Mouse (Mus musculus) myocyte (in vitro differentiated cells): ENCODE measurements around the gene Smarcc1. TPM values are rescaled to one million over a fixed set of nuclear protein-coding genes. Genes with fewer than 3 reads are reported as not detected.

Source experiments
- H3K27me3 ChIP-seq: one replicate; pipeline ENCODE4 v1.6.1; 2011; ENCODE audit not compliant: control insufficient read depth, insufficient read depth, insufficient read length
- H3K36me3 ChIP-seq: one replicate; pipeline ENCODE4 v1.6.1; 2011; ENCODE audit not compliant: control insufficient read depth, insufficient read depth
- H3K4me2 ChIP-seq: one replicate; pipeline ENCODE4 v1.6.1; 2011; ENCODE audit warnings: low read depth, control low read depth
- H3K4me3 ChIP-seq: one replicate; pipeline ENCODE4 v1.5.1; 2011; ENCODE audit warnings: mild to moderate bottlenecking, control low read depth, moderate library complexity
- H3K79me2 ChIP-seq: one replicate; pipeline ENCODE4 v1.6.1; 2011; ENCODE audit not compliant: control insufficient read depth, insufficient read depth
- H3ac ChIP-seq: one replicate; pipeline ENCODE4 v1.6.1; 2011; ENCODE audit not compliant: control insufficient read depth, insufficient read length
- CEBPB ChIP-seq: IDR thresholded peaks from 2 replicates; pipeline ENCODE4 v1.6.1; 2011; ENCODE audit warnings: mild to moderate bottlenecking, moderate library complexity; ENCODE audit not compliant: poor library complexity, insufficient read depth, severe bottlenecking
- E2F4 ChIP-seq: IDR thresholded peaks from one replicate; pipeline ENCODE4 v1.6.1; 2011; ENCODE audit warnings: mild to moderate bottlenecking, control low read depth, moderate library complexity; ENCODE audit not compliant: insufficient read depth
- MAX ChIP-seq: IDR thresholded peaks from one replicate; pipeline ENCODE4 v1.6.1; 2011; ENCODE audit warnings: low read depth, mild to moderate bottlenecking, control low read depth
- MYOD1 ChIP-seq, 3 experiments: IDR thresholded peaks; one replicate each; pipeline ENCODE4 v1.6.1; 2011; ENCODE audit warnings: control low read depth in 2 of 3, low read depth in 2 of 3, mild to moderate bottlenecking in 2 of 3, moderate library complexity in 1 of 3; ENCODE audit not compliant: insufficient read length in 2 of 3, control insufficient read depth in 1 of 3
- MYOG ChIP-seq, 3 experiments: IDR thresholded peaks; one replicate each; pipeline ENCODE4 v1.6.1; 2011; ENCODE audit warnings: control low read depth in 2 of 3, low read depth in 2 of 3, mild to moderate bottlenecking in 2 of 3; ENCODE audit not compliant: insufficient read length in 2 of 3, control insufficient read depth in 1 of 3, insufficient read depth in 1 of 3
- POLR2A ChIP-seq: IDR thresholded peaks from one replicate; pipeline ENCODE4 v1.6.1; 2011; ENCODE audit warnings: low read depth, mild to moderate bottlenecking, control low read depth, moderate library complexity; ENCODE audit not compliant: insufficient read length
- POLR2AphosphoS2 ChIP-seq: IDR thresholded peaks from one replicate; pipeline ENCODE4 v1.6.1; 2011; ENCODE audit warnings: low read depth, control low read depth; ENCODE audit not compliant: insufficient read length
- REST ChIP-seq: IDR thresholded peaks from one replicate; pipeline ENCODE4 v1.6.1; 2011; ENCODE audit warnings: mild to moderate bottlenecking, control low read depth, moderate library complexity; ENCODE audit not compliant: insufficient read depth, insufficient read length
- SRF ChIP-seq: IDR thresholded peaks from one replicate; pipeline ENCODE4 v1.6.1; 2011; ENCODE audit warnings: low read depth; ENCODE audit not compliant: control insufficient read depth, insufficient read length
- TCF12 ChIP-seq: IDR thresholded peaks from one replicate; pipeline ENCODE4 v1.6.1; 2011; ENCODE audit warnings: mild to moderate bottlenecking, control low read depth; ENCODE audit not compliant: poor library complexity, insufficient read depth, severe bottlenecking
- TCF3 ChIP-seq: IDR thresholded peaks from one replicate; pipeline ENCODE4 v1.6.1; 2011; ENCODE audit warnings: low read depth, control low read depth; ENCODE audit not compliant: insufficient read length
- USF1 ChIP-seq: IDR thresholded peaks from one replicate; pipeline ENCODE4 v1.6.1; 2011; ENCODE audit warnings: low read depth, mild to moderate bottlenecking, control low read depth, moderate library complexity
- polyA plus RNA-seq: library from polyadenylated mRNA; unstranded; fragments of >200 nt; fragmentation: generic; extraction: Trizol; gene quantifications from one replicate; pipeline ENCODE4 v1.2.1, GENCODE M21; 2012; ENCODE audit warnings: missing spikeins

Smarcc1 gene
- polyA plus RNA-seq, 1 experiment, result 29.5 TPM

- Histone ChIP-seq H3K79me2 (no peaks in the 10 kb centered on the region), H3K4me2 (no peak overlapping the region), H3K27me3 (peaks cover 10% of the 10 kb centered on the region), H3ac (no peak overlapping the region), H3K4me3 (no peak overlapping the region), H3K36me3 (no peaks in the 10 kb centered on the region)
- no peak for TF ChIP-seq POLR2A
- TF ChIP-seq E2F4, result no peak
- TF ChIP-seq TCF12, result no peak
Observed at GRCm38 (mm10) chr9:110275882-110276281, 158.4 kb downstream of the Smarcc1 start.

GRCm38 (mm10) chr9:110277431-110277881, 159.9 kb downstream of the Smarcc1 start:
- Histone ChIP-seq H3K27me3 (peaks cover 10% of the 10 kb centered on the region), H3ac (no peak overlapping the region), H3K36me3 (no peaks in the 10 kb centered on the region), H3K4me2 (no peak overlapping the region), H3K79me2 (no peaks in the 10 kb centered on the region), H3K4me3 (no peak overlapping the region)
- no peak for TF ChIP-seq TCF12

DNA sequence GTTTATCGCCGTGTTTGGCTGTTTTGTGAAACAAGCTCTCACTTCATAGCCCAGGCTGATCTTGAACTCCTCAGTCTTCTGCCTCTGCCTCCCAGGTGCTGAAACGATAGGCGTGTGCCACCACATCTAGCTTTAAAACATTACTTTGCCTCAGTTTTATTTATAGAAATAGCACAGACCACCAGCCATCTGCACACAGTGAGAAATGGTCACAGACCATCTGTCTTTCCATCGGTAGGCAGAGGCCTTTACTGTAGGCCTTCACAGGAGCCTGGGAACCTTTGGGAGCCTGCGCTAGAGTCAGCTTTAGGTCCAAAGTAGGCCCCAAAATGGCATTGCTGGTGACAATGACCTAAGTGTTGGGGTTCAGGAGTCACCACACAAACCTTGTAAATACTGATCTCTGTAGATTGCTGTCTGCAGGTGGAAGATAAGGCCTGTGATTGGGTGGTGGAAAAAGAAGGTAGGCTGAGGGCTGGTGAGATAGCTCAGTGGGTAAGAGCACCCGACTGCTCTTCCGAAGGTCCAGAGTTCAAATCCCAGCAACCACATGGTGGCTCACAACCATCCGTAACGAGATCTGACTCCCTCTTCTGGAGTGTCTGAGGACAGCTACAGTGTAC, 166.7 kb downstream of the Smarcc1 start:
- H3K27me3 ChIP-seq, result peaks cover 9% of the 10 kb centered on the region
- H3ac ChIP-seq, result no peak overlapping the region
- no peaks in the 10 kb centered on the region for H3K36me3 ChIP-seq
- no peak overlapping the region for H3K4me3 ChIP-seq
- TF ChIP-seq USF1, result no peak
- TF ChIP-seq REST, result no peak
- no peak for TF ChIP-seq POLR2AphosphoS2
- no peak for TF ChIP-seq MAX
- TF ChIP-seq SRF, result no peak
- no peak for TF ChIP-seq MYOD1 (IDR thresholded peaks at IDR 0.05; ENCODE audit: control insufficient read depth in 1 of 3, insufficient read length in 2 of 3, low read depth in 2 of 3)
- TF ChIP-seq TCF3, result no peak
- no peak for TF ChIP-seq CEBPB
- no peak for TF ChIP-seq POLR2A
- no peak for TF ChIP-seq E2F4
- no peak for TF ChIP-seq TCF12
- no peak for TF ChIP-seq MYOG (IDR thresholded peaks at IDR 0.05; ENCODE audit: control insufficient read depth in 1 of 3, insufficient read depth in 1 of 3, insufficient read length in 2 of 3, low read depth in 2 of 3)
- H3K79me2 ChIP-seq, result no peaks in the 10 kb centered on the region
- no peak overlapping the region for H3K4me2 ChIP-seq

- peaks cover 5% of the 10 kb centered on the region for H3K27me3 ChIP-seq
- H3K4me2 ChIP-seq, result no peak overlapping the region
- H3K36me3 ChIP-seq, result no peaks in the 10 kb centered on the region
- H3K4me3 ChIP-seq, result no peak overlapping the region
- H3ac ChIP-seq, result no peak overlapping the region
- TF ChIP-seq TCF12, result no peak
- TF ChIP-seq TCF3, result no peak
- no peak for TF ChIP-seq POLR2A
- TF ChIP-seq MYOG (IDR thresholded peaks at IDR 0.05; ENCODE audit: control insufficient read depth in 1 of 3, insufficient read depth in 1 of 3, insufficient read length in 2 of 3, low read depth in 2 of 3), result no peak
- no peak for TF ChIP-seq MAX
- H3K79me2 ChIP-seq, result no peaks in the 10 kb centered on the region
Observed at GRCm38 (mm10) chr9:110287321-110287924, 169.9 kb downstream of the Smarcc1 start.

Other genes with a start within 250 kb of the Smarcc1 start
- 6.1 TPM for gene Cdc25a, start 242.1 kb upstream of the Smarcc1 start, polyA plus RNA-seq
- 246 TPM for gene Map4, start 186.2 kb upstream of the Smarcc1 start, polyA plus RNA-seq
- gene Dhx30, start 122 bp downstream of the Smarcc1 start, polyA plus RNA-seq, result 79.1 TPM
- 0.24 TPM for gene Cspg5, start 126.1 kb downstream of the Smarcc1 start, polyA plus RNA-seq
- 11.9 TPM for gene Elp6, start 187.5 kb downstream of the Smarcc1 start, polyA plus RNA-seq
- 44.4 TPM for gene Scap, start 215.6 kb downstream of the Smarcc1 start, polyA plus RNA-seq